Mouse (Mus musculus) midbrain, postnatal 0 days (tissue): ENCODE results near the gene Cog5. TPM values are rescaled to one million over a fixed set of nuclear protein-coding genes. Genes with fewer than 3 reads are reported as not detected.

Experiments used
- ATAC-seq: fragments of 200-750 bp; cut with Nextera tagmentation; 2 replicates; pipeline ENCODE4 v1.8.0; 2017; ENCODE audit warnings: moderate number of reproducible peaks, mild to moderate bottlenecking, moderate TSS enrichment, moderate library complexity; ENCODE audit not compliant: low FRiP score
- DNase-seq: peaks from one replicate; pipeline ENCODE4 v3.0.0-alpha.2; 2015; ENCODE audit warnings: low spot score
- H3K27ac ChIP-seq: fragments of 300-500 bp; sonication (generic); 2 replicates; pipeline ENCODE4 v1.5.1; 2014; ENCODE audit warnings: low read depth, mild to moderate bottlenecking, low read length, mixed read lengths
- H3K27me3 ChIP-seq: fragments of 300-500 bp; sonication (generic); 2 replicates; pipeline ENCODE4 v1.6.1; 2014; ENCODE audit warnings: low read length, control low read depth, mixed read lengths; ENCODE audit not compliant: insufficient read depth
- H3K36me3 ChIP-seq: fragments of 300-500 bp; sonication (generic); 2 replicates; pipeline ENCODE4 v1.6.1; 2014; ENCODE audit warnings: low read length, control low read depth, mixed read lengths; ENCODE audit not compliant: insufficient read depth
- H3K4me1 ChIP-seq: fragments of 300-500 bp; sonication (generic); 2 replicates; pipeline ENCODE4 v1.6.1; 2014; ENCODE audit warnings: mild to moderate bottlenecking, control low read depth, antibody characterized with exemption, low read length, mixed read lengths; ENCODE audit not compliant: insufficient read depth
- H3K4me2 ChIP-seq: fragments of 300-500 bp; sonication (generic); 2 replicates; pipeline ENCODE4 v1.6.1; 2014; ENCODE audit warnings: low read depth, mild to moderate bottlenecking, low read length, mixed read lengths; ENCODE audit not compliant: poor library complexity, severe bottlenecking
- H3K4me3 ChIP-seq: fragments of 300-500 bp; sonication (generic); 2 replicates; pipeline ENCODE4 v1.5.1; 2014; ENCODE audit warnings: low read depth, mild to moderate bottlenecking, low read length, moderate library complexity
- H3K9ac ChIP-seq: fragments of 300-500 bp; sonication (generic); replicated peaks from 2 replicates; pipeline ENCODE4 v1.6.1; 2014; ENCODE audit warnings: mild to moderate bottlenecking, low read length, moderate library complexity, mixed read lengths; ENCODE audit not compliant: poor library complexity, severe bottlenecking
- H3K9me3 ChIP-seq: fragments of 300-500 bp; sonication (generic); 2 replicates; pipeline ENCODE4 v1.6.1; 2016; ENCODE audit warnings: low read length, control low read depth
- CTCF ChIP-seq: IDR thresholded peaks from 2 replicates; pipeline ENCODE4 v1.5.1; 2016; ENCODE audit warnings: antibody characterized with exemption, mild to moderate bottlenecking
- WGBS: fragments of 180-500 bp; shearing (Covaris S2); extraction: QIAGEN DNeasy Blood & Tissue Kit; methylation state at CpG from one replicate; pipeline ENCODE4 v1.1.7; 2014; 5-methylcytosine and 5-hydroxymethylcytosine counted together
- polyA plus RNA-seq: library from polyadenylated mRNA; unstranded; fragments of >200 nt; fragmentation: Nextera tagmentation; extraction: Ambion mirVana; gene quantifications from 2 replicates; pipeline ENCODE4 v1.2.1, GENCODE M21; 2015
- total RNA-seq: library from RNA; depleted of rRNA; stranded (reverse); fragments of >200 nt; gene quantifications from 2 replicates; pipeline ENCODE4 v1.2.3, GENCODE M21; 2014

Gene Cog5
- total and polyA plus RNA-seq, 2 experiments from 2014 or later: 18.8 to 41.1 TPM

DNA sequence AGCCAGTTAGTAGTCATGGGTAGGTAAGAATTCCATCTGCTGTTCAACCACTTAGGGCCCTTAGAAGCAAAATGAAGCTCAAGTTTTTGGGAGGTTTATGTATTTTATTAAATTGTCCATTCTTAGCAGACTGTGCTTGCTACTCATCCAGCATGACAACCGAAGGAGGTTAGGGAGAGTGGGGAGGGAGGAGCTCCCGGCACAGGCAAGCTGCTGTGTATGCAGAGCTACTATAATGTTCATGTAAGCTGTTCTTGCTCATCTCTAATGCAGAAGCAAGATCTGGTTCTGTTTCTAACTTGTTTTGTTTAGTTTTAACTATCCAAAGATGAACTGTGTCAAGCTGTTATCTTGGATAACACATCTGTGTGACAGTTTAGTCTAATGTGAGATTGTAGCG is 199.4 kb downstream of the Cog5 start:
- Histone ChIP-seq H3K27ac (no peak overlapping the region), H3K4me2 (no peak overlapping the region), H3K36me3 (no peaks in the 10 kb centered on the region), H3K4me3 (no peak overlapping the region), H3K27me3 (no peaks in the 10 kb centered on the region), H3K9ac (no peak overlapping the region), H3K4me1 (no peaks in the 10 kb centered on the region), H3K9me3 (no peaks in the 10 kb centered on the region)
- DNase-seq: no peak
- TF ChIP-seq CTCF: no peak
- ATAC-seq: no peak
- WGBS: 79% methylated on average over 3 of the region's 3 CpGs

DNA sequence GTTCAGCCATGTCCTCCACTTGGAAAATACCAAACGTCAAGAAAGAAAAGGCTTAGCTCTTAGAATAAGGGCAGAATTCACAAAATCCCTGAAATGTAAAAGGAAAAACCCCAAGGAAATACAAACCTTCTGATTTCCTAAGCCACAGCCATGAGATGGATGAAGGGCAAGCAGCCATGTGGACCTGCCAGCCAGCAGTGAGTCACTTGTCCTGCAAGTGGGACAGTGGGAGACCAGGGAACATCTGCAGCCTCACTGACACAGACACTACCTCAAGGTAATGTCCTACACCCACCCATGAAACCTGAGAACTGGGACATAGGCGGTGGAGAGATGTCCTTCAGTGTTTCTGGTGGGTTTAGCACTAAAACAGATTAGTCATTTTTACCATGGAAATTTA is 200.1 kb downstream of the Cog5 start:
- 93% methylated on average over 2 of the region's 2 CpGs for WGBS
- ATAC-seq (no peak), DNase-seq (no peak)
- Histone ChIP-seq H3K36me3 (no peaks in the 10 kb centered on the region), H3K27ac (no peak overlapping the region), H3K4me2 (no peak overlapping the region), H3K9ac (no peak overlapping the region), H3K9me3 (no peaks in the 10 kb centered on the region), H3K27me3 (no peaks in the 10 kb centered on the region), H3K4me1 (no peaks in the 10 kb centered on the region), H3K4me3 (no peak overlapping the region)
- TF ChIP-seq CTCF: no peak

DNA sequence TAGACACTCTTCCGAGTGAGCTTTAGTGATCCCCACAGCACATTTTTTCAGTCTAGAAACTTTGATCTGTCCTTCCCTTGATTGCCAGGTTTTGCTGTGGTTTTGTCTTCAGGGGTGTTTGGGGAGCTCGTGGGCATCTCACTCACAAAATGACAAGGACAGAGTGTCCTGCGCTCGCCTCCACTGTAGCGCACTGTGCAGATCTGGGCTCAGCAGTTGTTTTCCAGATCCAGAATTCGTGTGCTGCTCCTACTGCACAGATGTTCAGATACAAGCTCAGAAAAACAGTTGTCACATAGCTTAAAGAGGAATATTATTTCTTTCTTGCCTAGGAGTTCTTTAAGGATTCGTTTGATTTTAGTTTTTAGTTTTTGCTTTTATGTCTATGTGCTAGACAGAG is 203.1 kb downstream of the Cog5 start:
- Histone ChIP-seq H3K4me1 (no peaks in the 10 kb centered on the region), H3K27me3 (no peaks in the 10 kb centered on the region), H3K4me2 (no peak overlapping the region), H3K27ac (no peak overlapping the region), H3K9ac (no peak overlapping the region), H3K4me3 (no peak overlapping the region), H3K36me3 (no peaks in the 10 kb centered on the region), H3K9me3 (no peaks in the 10 kb centered on the region)
- TF ChIP-seq CTCF: no peak
- DNase-seq: no peak
- ATAC-seq: no peak
- 84% methylated on average over 7 of the region's 7 CpGs for WGBS

GRCm38 (mm10) chr12:31862668-31863538 is 208.2 kb downstream of the Cog5 start:
- Histone ChIP-seq H3K9ac (no peak overlapping the region), H3K4me2 (no peak overlapping the region), H3K4me3 (no peak overlapping the region), H3K27ac (no peak overlapping the region), H3K9me3 (no peaks in the 10 kb centered on the region), H3K36me3 (no peaks in the 10 kb centered on the region), H3K4me1 (no peaks in the 10 kb centered on the region), H3K27me3 (no peaks in the 10 kb centered on the region)
- DNase-seq (no peak), ATAC-seq (no peak)
- no peak for TF ChIP-seq CTCF
- WGBS: 84% methylated on average over 16 of the region's 16 CpGs

DNA sequence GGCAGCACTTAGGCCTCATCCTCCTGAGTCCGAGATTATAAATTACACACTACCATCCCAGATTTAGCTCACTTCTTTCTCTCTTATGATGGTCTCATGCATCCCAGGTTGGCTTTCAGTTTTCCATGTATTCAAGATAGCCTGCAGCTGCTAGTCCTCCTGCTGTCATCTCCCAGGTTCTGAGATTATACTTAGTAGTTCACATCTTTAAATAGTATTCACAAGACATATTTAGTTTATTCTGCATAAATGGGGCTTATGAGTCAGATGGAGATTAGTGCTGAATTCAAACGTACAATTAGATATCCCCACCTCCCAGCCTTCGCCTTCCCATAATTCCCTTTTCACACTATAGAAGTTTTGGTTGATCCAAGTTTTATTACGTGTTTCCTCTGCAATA is 222.1 kb downstream of the Cog5 start:
- no peak overlapping the region for H3K4me2 ChIP-seq
- H3K27me3 ChIP-seq: no peaks in the 10 kb centered on the region
- ATAC-seq (no peak), DNase-seq (no peak)
- H3K4me3 ChIP-seq: no peak overlapping the region
- no peak overlapping the region for H3K9ac ChIP-seq
- H3K36me3 ChIP-seq: no peaks in the 10 kb centered on the region
- H3K4me1 ChIP-seq: no peaks in the 10 kb centered on the region
- H3K9me3 ChIP-seq: no peaks in the 10 kb centered on the region
- 86% methylated on average over 4 of the region's 4 CpGs for WGBS
- H3K27ac ChIP-seq: no peak overlapping the region
- no peak for TF ChIP-seq CTCF

DNA sequence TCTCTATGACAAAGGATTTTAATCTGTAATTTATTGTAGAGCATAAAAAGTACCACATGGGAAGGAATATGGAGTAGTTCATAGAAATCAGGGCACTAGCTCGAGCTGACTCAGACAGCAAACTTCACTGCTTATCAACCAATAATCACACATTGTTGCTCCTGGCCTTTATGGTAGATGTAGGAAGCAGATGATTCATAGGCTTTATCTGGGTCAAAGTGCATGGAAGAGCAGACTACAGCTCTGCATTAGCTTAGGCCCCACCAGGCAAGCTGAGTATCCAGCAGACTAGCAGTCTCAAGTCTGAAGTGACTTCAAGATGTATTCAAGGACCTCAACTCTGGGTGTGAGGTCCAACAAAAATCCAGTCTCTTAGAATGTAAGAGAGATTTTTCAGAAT is 228.1 kb downstream of the Cog5 start:
- 85% methylated on average over 1 of the region's 1 CpGs for WGBS

More for the DNA sequence above, 228.1 kb downstream of the Cog5 start:
- Histone ChIP-seq H3K4me1 (no peaks in the 10 kb centered on the region), H3K9me3 (no peaks in the 10 kb centered on the region), H3K4me2 (no peak overlapping the region), H3K27me3 (no peaks in the 10 kb centered on the region), H3K36me3 (peaks cover 5% of the 10 kb centered on the region; the same call in 1 of the 2 replicates), H3K4me3 (no peak overlapping the region), H3K9ac (no peak overlapping the region), H3K27ac (no peak overlapping the region)
- ATAC-seq (no peak), DNase-seq (no peak)
- TF ChIP-seq CTCF: no peak
